Mouse (Mus musculus) CD8-positive naive resting alpha-beta T cell, adult 2 months (primary cell): ENCODE measurements around the gene Kit.

ENCODE experiments used
- DNase-seq, 2 experiments: peaks; one replicate each; pipeline ENCODE4 v3.0.0; 2022; ENCODE audit warnings: low read depth in 2 of 2, low spot score in 2 of 2

The Kit gene

DNA sequence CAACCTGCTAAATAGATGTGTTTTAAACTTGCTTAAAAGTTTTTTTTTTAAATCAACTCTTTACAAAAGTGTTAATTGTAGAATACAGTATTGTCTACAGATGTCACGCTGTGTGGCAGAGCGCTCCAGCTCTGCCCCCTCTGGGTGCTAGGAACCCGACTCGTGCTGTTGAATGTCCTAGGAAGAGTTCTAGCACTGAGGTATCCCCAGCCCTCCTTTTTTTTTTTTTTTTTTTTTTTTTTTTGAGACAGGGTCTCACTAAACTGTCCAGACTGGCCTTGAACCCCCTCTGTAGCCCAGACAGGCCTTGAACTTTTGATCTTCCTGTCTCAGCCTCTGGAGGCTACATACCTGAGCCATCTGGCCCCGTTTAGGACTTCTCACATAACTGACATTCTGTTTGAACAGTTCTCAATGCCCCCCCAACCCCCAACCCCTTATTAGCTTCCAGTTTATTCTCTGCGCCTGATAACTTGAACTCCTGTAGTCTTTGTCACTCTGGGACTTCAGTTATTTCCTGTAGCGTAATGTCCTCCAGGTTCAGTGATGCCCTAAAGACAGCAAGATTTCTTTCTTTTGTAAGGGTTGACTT lies 130.0 kb downstream of the Kit start:
- DNase-seq: no peak

DNA sequence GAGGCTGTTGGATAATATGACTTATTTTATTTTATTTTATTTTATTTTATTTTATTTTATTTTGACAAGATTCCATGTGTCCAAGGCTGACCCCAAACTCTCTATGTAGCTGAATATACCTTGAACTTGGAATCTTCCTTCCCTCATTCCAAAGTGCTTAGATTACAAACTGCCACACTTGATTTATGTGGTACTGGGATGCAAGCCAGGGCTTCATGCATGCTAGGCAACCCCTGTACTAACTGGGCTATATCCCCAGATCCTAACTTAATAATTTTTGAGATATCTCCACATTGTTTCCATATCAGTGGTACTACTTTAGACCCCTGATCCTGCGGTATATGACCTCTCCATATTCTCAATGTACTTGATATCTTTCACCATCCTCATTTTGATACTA lies 130.7 kb downstream of the Kit start:
- no peak for DNase-seq
